Mouse (Mus musculus) neural tube, embryonic 12.5 days (tissue): Measurements from ENCODE around the gene Nfil3. TPM values are rescaled to one million over a fixed set of nuclear protein-coding genes. Genes with fewer than 3 reads are reported as not detected.
A peak's percentile ranks its signal among the peaks of the same experiment; 100 is the strongest.

Experiments used
- ATAC-seq: fragments of 200-750 bp; cut with Nextera tagmentation; 2 replicates; pipeline ENCODE4 v1.8.0; 2017; ENCODE audit warnings: low read depth, mild to moderate bottlenecking, moderate TSS enrichment, moderate library complexity; ENCODE audit not compliant: low FRiP score
- H3K27ac ChIP-seq: fragments of 300-500 bp; sonication (generic); 2 replicates; pipeline ENCODE4 v1.5.1; 2016
- H3K27me3 ChIP-seq: fragments of 300-500 bp; sonication (generic); replicated peaks from 2 replicates; pipeline ENCODE4 v1.6.1; 2016; ENCODE audit warnings: mild to moderate bottlenecking
- H3K36me3 ChIP-seq: fragments of 300-500 bp; sonication (generic); 2 replicates; pipeline ENCODE4 v1.6.1; 2016; ENCODE audit warnings: mild to moderate bottlenecking
- H3K4me1 ChIP-seq: fragments of 300-500 bp; sonication (generic); 2 replicates; pipeline ENCODE4 v1.6.1; 2016
- H3K4me2 ChIP-seq: fragments of 300-500 bp; sonication (generic); replicated peaks from 2 replicates; pipeline ENCODE4 v1.6.1; 2016; ENCODE audit warnings: mild to moderate bottlenecking
- H3K4me3 ChIP-seq: fragments of 300-500 bp; sonication (generic); 2 replicates; pipeline ENCODE4 v1.5.1; 2016
- H3K9ac ChIP-seq: fragments of 300-500 bp; sonication (generic); 2 replicates; pipeline ENCODE4 v1.6.1; 2016; ENCODE audit warnings: mild to moderate bottlenecking
- H3K9me3 ChIP-seq: fragments of 300-500 bp; sonication (generic); 2 replicates; pipeline ENCODE4 v1.6.1; 2016; ENCODE audit warnings: mild to moderate bottlenecking
- WGBS: fragments of 180-500 bp; shearing (Covaris S2); methylation state at CpG from one replicate; pipeline ENCODE4 v1.1.7; 2016; 5-methylcytosine and 5-hydroxymethylcytosine counted together
- polyA plus RNA-seq: library from polyadenylated mRNA; unstranded; fragments of >200 nt; fragmentation: Nextera tagmentation; extraction: Ambion mirVana; gene quantifications from 2 replicates; pipeline ENCODE4 v1.2.1, GENCODE M21; 2016

The Nfil3 gene
- polyA plus RNA-seq = 42.2 and 44.2 TPM in 2 replicates

DNA sequence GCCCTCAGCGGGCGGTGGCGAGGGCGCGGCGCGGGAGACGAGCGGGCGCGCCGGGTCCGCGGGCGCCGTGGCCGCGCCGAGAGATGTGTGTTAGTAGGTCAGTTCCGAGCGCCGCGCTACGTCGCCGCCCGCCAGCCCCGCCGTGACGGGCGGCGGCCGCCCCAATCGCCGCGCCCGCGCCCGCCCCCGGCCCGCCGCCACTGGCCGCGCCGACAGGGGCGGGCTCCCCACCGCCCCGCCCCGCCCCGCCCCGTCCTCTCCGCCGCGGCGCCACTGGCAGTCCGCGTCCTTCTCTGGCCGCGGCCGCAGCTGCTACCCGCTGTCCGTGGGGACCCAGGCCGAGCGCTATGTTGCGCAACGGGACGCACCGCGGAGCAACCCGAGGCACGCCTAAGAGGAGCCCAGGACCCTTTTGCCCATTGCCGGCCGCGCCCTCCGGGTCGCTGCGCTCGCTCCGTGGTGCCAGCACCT, at the start of gene Nfil3:
TSS of gene Nfil3 (minus strand) at position 123 of the 471 bp plus-strand sequence.
- WGBS = under 1% methylated on average over 70 of the region's 79 CpGs
- peak within 1 kb of the TSS; percentile 97 for H3K27ac ChIP-seq
- H3K9me3 ChIP-seq = no peaks in the 10 kb centered on the region
- H3K36me3 ChIP-seq = no peaks in the 10 kb centered on the region
- peak within 1 kb of the TSS; percentile 91 for H3K9ac ChIP-seq
- H3K4me1 ChIP-seq = peaks cover 25% of the 10 kb centered on the region
- peak within 1 kb of the TSS; percentile 85 for H3K4me3 ChIP-seq
- H3K27me3 ChIP-seq = no peaks in the 10 kb centered on the region
- peak within 1 kb of the TSS; percentile 95 for H3K4me2 ChIP-seq
- peak; percentile 87 for ATAC-seq

DNA sequence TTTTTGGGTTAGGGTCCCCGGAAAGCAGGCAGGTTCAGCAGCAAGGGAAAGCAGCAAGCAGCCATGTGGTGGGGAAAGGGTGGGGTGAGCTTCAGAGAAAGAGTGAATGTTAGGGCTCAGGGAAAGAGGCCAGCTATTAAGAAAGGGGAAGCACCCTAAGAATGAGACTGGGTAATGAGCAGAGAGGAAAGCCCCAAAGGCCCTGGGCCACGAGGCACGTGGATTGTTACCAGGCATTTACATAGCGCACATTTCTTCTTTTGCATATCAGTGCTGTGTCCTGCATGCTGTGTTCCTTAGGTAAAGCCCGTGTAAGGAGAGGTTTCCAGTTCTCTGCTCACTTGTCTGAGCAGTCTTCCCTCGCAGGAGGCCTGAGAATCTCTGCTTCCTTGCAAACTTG, 43.4 kb upstream of the Nfil3 start:
- Histone ChIP-seq H3K4me2 (no peak overlapping the region), H3K27ac (no peak overlapping the region), H3K36me3 (no peaks in the 10 kb centered on the region), H3K4me1 (no peaks in the 10 kb centered on the region), H3K9ac (no peak overlapping the region), H3K4me3 (no peak overlapping the region), H3K9me3 (no peaks in the 10 kb centered on the region), H3K27me3 (no peaks in the 10 kb centered on the region)
- no peak for ATAC-seq
- WGBS = 57% methylated on average over 6 of the region's 6 CpGs

DNA sequence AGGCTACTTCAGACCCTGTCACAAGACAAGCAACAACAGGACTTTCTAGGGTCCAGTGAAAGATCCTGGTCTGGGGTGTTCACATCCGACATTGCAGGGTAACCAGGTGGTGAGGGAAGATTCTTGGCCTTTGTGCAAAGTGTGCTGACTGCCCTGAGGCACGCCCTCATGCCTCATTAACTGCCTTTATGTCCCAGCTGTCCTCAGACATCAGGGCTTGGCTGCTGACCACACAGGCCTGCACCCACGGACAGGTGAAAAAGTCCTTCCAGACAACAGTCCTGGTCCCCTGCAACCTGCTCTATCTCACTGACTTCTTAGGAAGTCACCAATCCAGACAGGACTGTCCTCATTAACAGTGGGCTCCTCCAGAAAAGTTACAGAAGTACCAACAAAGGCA, 39.4 kb upstream of the Nfil3 start:
- ATAC-seq = no peak
- Histone ChIP-seq H3K27ac (no peak overlapping the region), H3K4me3 (no peak overlapping the region), H3K4me2 (no peak overlapping the region), H3K9ac (no peak overlapping the region), H3K9me3 (no peaks in the 10 kb centered on the region), H3K36me3 (no peaks in the 10 kb centered on the region), H3K27me3 (no peaks in the 10 kb centered on the region), H3K4me1 (no peaks in the 10 kb centered on the region)
- 66% methylated on average over 3 of the region's 3 CpGs for WGBS

DNA sequence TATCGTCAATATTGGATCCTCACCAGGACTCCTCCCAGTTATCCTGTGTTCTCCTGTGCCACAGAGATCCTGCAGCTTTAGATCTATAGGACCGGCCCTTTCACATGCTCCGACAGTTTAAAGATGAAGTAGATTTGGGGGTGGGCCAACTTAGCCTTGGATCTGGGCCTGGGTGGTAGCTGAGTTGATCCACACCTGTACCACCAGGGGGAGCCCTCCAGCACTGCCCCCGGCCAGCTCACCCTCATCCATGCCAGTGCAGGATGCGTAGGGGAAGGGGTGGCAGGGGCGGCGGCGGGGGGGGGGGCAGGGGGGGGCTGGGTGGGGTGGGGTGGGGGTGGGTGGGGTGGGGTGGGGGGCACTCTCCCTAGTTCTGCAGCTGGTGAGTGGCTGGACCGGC, 38.7 kb upstream of the Nfil3 start:
- Histone ChIP-seq H3K9me3 (no peaks in the 10 kb centered on the region), H3K27me3 (no peaks in the 10 kb centered on the region), H3K4me1 (no peaks in the 10 kb centered on the region), H3K4me3 (no peak overlapping the region), H3K9ac (no peak overlapping the region), H3K36me3 (no peaks in the 10 kb centered on the region), H3K27ac (no peak overlapping the region), H3K4me2 (no peak overlapping the region)
- ATAC-seq = no peak
- WGBS = 80% methylated on average over 7 of the region's 9 CpGs

DNA sequence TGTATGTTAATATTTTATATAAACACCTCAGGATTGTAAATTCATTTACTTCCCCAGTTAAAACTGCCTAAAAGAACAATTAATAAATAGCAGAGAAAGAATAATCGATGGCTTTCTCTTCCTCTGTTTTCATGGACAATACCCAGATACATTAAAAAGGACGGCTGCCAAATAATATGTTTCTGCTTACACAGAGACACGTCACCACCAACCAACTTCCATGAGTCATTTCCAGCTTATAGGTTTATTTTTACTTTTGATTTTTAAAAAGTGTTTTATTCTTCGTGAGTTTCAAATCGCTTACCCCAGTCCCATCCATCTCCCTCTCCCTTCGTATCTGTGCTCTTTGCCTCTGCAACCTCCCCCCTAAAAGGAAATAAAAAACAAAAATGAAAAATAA, 38.1 kb upstream of the Nfil3 start:
- Histone ChIP-seq H3K4me2 (no peak overlapping the region), H3K36me3 (no peaks in the 10 kb centered on the region), H3K27me3 (no peaks in the 10 kb centered on the region), H3K9ac (no peak overlapping the region), H3K4me3 (no peak overlapping the region), H3K4me1 (no peaks in the 10 kb centered on the region), H3K9me3 (no peaks in the 10 kb centered on the region), H3K27ac (no peak overlapping the region)
- 93% methylated on average over 6 of the region's 6 CpGs for WGBS
- ATAC-seq = no peak

DNA sequence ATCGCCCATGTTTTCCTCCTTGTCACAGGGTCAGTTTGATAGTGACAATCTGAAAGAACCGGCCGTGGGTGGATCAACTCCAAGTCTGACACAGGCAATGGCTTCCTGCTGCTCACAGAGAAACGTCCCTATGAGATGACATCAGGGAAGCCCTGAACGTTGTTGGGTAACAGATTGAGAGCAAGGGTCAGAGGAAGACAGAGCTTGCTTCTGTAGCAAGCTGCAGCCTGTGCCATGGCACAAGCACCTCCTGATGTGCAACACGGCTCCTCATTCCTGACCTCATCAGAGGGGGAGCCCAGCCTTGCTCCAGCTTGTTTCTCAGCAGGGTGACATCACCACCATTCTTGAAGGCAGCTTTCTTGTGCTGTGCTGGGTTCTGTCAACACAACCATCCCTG, 37.1 kb upstream of the Nfil3 start:
- H3K4me2 ChIP-seq = no peak overlapping the region
- WGBS = 70% methylated on average over 6 of the region's 6 CpGs
- no peak for ATAC-seq
- H3K9me3 ChIP-seq = no peaks in the 10 kb centered on the region
- H3K9ac ChIP-seq = no peak overlapping the region
- H3K4me1 ChIP-seq = no peaks in the 10 kb centered on the region
- H3K27ac ChIP-seq = no peak overlapping the region
- no peaks in the 10 kb centered on the region for H3K27me3 ChIP-seq
- no peaks in the 10 kb centered on the region for H3K36me3 ChIP-seq
- no peak overlapping the region for H3K4me3 ChIP-seq

DNA sequence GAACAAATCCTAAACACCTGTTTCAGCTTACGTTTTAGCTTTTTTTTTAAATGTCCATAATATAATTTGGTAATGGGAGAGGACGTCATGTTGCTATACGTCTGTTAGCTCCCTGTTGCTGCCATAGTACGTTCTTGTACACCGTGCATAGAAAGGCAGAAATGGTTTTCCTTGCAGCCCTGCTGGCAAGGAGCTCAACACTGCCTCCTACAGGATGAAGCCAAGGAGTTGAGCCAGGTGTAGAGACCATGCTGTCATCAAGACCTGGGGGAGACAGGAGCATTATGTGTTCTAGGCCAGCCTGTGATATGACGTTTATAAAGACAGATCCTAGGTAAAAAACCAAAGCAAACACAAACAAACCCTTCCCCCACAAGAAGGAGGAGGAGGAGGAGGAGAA, 36.2 kb upstream of the Nfil3 start:
- H3K4me1 ChIP-seq = peaks cover under 1% of the 10 kb centered on the region; the same call in 1 of the 2 replicates
- ATAC-seq = no peak
- no peak overlapping the region for H3K27ac ChIP-seq
- H3K36me3 ChIP-seq = no peaks in the 10 kb centered on the region
- WGBS = 84% methylated on average over 6 of the region's 6 CpGs
- H3K27me3 ChIP-seq = no peaks in the 10 kb centered on the region
- no peak overlapping the region for H3K9ac ChIP-seq
- no peak overlapping the region for H3K4me3 ChIP-seq
- H3K4me2 ChIP-seq = no peak overlapping the region
- H3K9me3 ChIP-seq = no peaks in the 10 kb centered on the region

DNA sequence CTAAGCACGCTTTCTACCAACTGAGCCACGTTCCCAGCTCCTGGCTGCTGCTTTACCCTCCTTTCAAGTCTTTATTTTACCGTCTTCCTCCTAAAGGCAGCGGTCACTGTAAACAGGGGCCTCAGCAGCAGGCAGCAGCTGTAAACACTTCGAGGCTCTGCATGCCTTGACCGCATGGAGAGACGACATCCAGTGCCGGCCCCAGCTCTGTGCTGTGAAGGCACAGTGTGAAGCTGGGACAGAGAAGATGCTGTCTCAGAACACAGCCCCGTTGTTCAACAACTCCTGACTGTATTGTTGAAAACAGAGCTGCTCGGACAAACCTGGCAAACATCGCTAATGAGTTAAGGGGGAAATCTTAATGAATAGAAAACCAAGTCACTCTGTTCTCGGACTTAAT, 30.6 kb upstream of the Nfil3 start:
- Histone ChIP-seq H3K36me3 (no peaks in the 10 kb centered on the region), H3K4me2 (peak overlapping the region; percentile 36; the same call in 1 of the 2 replicates), H3K27me3 (no peaks in the 10 kb centered on the region), H3K9me3 (no peaks in the 10 kb centered on the region), H3K4me1 (peaks cover 11% of the 10 kb centered on the region), H3K9ac (no peak overlapping the region), H3K4me3 (no peak overlapping the region), H3K27ac (no peak overlapping the region)
- no peak for ATAC-seq
- WGBS = 20% methylated on average over 12 of the region's 12 CpGs

DNA sequence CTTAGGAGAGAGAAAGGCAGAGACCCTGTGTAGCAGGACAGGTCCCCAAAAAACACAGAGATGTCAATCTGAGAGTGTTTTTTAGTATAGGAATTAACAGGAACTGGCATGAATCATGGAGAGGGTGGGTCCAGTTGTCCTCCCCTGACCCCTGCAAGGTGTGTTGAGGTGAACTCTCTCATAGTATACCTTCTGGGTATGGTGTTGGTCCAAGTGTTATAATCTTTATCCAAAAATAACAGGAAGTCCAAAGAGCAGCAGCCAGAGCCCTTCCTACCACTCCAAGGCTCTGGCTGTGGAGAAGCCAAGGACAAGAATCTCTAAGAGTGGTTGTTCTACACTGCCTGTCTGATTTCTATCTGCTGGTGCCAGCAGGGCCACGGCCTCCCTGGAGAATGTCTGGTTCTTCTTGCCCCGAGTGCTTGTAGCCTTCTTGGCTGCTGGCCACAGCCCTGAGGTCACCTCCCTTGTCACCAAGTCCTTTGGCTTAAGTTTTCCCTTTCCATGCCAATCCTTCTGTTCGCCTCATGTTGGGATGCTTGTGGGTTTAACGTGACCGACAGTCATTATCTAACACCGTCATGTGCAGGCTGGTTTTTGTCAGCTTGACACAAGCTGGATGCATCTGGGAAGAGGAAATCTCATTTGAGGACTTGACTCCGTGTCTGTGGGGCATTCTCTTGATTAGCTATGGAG, 27.8 kb upstream of the Nfil3 start:
- H3K9me3 ChIP-seq = no peaks in the 10 kb centered on the region
- H3K4me3 ChIP-seq = no peak overlapping the region
- no peak overlapping the region for H3K27ac ChIP-seq
- H3K4me1 ChIP-seq = peaks cover 11% of the 10 kb centered on the region
- H3K36me3 ChIP-seq = no peaks in the 10 kb centered on the region
- ATAC-seq = no peak
- no peak overlapping the region for H3K4me2 ChIP-seq
- H3K27me3 ChIP-seq = no peaks in the 10 kb centered on the region
- H3K9ac ChIP-seq = no peak overlapping the region
- WGBS = 84% methylated on average over 7 of the region's 7 CpGs

DNA sequence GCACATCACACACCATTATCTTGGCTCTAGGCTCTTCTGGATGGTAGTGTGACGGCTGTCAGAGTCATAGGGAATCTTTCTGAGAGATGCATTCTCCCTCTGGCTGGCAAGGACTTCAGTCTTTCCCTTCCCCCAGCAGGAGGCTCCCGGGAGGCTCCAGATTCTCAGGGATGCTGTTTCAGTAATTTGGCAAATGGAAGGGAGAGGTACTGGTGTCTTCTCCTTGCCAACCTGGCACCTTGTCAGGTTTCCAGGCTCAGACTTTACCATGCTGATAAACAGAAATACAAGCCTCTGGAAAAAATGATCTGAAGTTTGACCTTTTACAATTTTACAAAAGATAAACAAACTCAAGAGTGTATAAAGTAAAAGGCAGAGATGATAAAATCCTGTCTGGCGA, 26.9 kb upstream of the Nfil3 start:
- Histone ChIP-seq H3K9ac (no peak overlapping the region), H3K4me3 (no peak overlapping the region), H3K36me3 (no peaks in the 10 kb centered on the region), H3K27me3 (no peaks in the 10 kb centered on the region), H3K27ac (no peak overlapping the region), H3K9me3 (no peaks in the 10 kb centered on the region), H3K4me1 (peaks cover 11% of the 10 kb centered on the region), H3K4me2 (no peak overlapping the region)
- WGBS = 76% methylated on average over 3 of the region's 3 CpGs
- ATAC-seq = no peak

DNA sequence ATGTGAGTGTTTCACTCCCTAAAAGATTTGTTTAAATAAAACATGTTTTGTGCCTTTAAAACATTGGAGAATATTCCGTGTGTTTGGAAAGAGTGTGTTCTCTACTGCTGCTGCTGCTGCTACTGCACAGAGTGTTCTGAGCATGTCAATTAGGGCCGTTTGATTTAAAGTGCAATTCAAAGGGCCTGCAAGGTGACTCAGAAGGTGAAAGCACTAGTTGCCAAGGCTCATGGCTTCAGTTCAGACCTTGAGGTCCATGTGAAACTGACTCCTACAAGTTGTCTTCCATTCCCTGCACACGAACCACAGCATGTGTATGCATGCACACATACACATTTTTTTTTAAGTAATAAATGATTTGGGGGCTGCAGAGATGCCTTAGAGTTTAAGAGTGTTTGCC, 22.4 kb upstream of the Nfil3 start:
- 69% methylated on average over 3 of the region's 3 CpGs for WGBS
- no peak overlapping the region for H3K27ac ChIP-seq
- ATAC-seq = no peak

DNA sequence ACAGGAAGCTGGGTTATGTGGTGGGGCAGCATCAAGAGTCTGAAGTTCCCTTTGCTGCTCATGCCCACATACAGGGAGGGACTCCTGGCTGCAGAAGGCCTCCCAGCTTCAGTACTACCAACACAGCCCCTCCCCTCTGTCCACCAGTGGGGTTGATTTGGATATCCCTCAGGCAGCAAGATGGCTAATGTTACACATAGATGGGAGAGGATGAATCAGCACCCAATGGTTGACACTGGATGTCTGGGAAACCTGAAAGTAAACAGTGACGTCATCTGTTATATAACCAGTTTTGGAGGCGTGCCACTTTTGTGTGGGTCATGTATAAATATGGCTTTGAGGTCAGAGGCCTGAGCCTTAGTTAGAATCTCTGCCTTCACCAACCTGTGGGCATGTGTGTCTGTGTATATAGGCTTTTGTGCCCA, 20.6 kb upstream of the Nfil3 start:
- no peaks in the 10 kb centered on the region for H3K27me3 ChIP-seq
- H3K27ac ChIP-seq = no peak overlapping the region
- no peak overlapping the region for H3K4me2 ChIP-seq
- H3K9ac ChIP-seq = no peak overlapping the region
- H3K4me3 ChIP-seq = no peak overlapping the region
- ATAC-seq = no peak
- H3K9me3 ChIP-seq = no peaks in the 10 kb centered on the region
- no peaks in the 10 kb centered on the region for H3K4me1 ChIP-seq
- H3K36me3 ChIP-seq = no peaks in the 10 kb centered on the region
- 87% methylated on average over 2 of the region's 2 CpGs for WGBS

More for the DNA sequence above, 22.4 kb upstream of the Nfil3 start:
- Histone ChIP-seq H3K4me1 (no peaks in the 10 kb centered on the region), H3K4me2 (no peak overlapping the region), H3K9ac (no peak overlapping the region), H3K27me3 (no peaks in the 10 kb centered on the region), H3K36me3 (no peaks in the 10 kb centered on the region), H3K9me3 (no peaks in the 10 kb centered on the region), H3K4me3 (no peak overlapping the region)

DNA sequence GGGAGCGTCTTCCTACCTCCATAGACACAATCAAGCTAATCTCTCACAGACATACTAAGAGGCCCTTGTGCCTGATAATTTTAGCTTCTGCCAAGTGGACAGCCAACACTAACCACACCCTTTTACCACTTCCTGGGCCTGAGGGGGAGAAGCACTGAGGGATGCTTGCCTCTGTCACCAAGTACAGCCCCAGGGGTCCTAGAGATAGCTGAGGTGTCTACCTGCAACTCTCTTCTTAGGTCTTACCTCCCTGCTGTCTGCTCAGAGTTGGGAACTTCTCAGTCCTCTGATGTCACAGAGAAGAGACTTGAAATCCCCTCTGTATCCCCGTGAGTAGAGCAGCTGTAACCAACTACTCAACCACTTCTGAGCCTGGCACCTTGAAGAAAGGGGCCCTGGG, 19.6 kb upstream of the Nfil3 start:
- Histone ChIP-seq H3K4me2 (no peak overlapping the region), H3K4me3 (no peak overlapping the region), H3K9ac (no peak overlapping the region), H3K27me3 (no peaks in the 10 kb centered on the region), H3K36me3 (no peaks in the 10 kb centered on the region), H3K4me1 (no peaks in the 10 kb centered on the region), H3K9me3 (no peaks in the 10 kb centered on the region), H3K27ac (no peak overlapping the region)
- ATAC-seq = no peak
- 80% methylated on average over 2 of the region's 2 CpGs for WGBS
